Mouse (Mus musculus): ENCODE measurements at regions not wholly inside any gene's neighbourhood (a gene's known extent, or its start where the extent isn't known, plus 50 kb on each side); places are given as distances from the start of the nearest gene placed in this dataset.

DNA sequence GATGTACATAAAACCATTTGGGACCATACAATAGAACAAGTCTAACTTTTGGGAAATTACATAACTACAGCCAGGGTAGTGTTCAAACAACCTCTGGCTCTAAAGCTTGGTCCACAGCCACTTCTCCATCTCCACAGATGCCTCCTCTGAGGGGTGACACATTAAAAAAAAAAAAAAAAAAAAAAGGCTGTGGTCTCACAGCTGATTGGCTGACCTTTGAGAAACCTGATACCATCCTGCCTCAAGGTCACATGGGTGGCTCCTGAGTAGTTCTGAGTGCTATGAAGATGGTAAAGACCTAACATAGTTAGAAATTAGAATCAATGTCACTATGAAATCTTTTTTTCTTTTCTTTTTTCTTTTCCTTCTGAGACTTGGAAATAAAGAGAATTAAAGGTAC lies 102.4 kb downstream of the Tmem182 start:
- no peak for DNase-seq (ENCODE audit: extremely low spot score in 1 of 2, low spot score in 1 of 2)

DNA sequence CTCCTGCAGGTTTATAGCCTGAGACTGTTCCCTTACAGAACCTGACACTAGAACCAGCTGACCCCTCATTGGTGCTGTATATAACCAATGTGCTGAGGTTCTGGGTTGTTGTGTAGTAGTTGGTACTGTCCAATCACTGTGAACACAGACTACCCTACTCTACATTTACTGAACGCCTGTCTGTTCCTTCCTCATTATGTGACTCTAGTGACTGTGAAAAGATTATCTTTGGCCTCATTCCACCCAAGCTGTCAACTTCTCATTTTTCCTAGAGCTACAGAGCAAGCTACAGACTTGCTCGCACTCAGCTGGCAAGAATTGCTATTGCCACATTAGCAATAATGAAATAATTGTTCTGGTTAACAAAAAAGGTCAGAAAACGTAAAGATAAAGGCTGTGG lies 108.2 kb downstream of the Tmem182 start:
- DNase-seq (ENCODE audit: extremely low spot score in 1 of 2, low spot score in 1 of 2), result no peak

- DNase-seq (ENCODE audit: extremely low spot score in 1 of 2, low spot score in 1 of 2), result no peak
Measured at GRCm38 (mm10) chr1:40924271-40924670, 118.9 kb downstream of the Tmem182 start.

- no peak for DNase-seq (ENCODE audit: extremely low spot score in 1 of 2, low spot score in 1 of 2)
Measured at GRCm38 (mm10) chr1:40924780-40925179, 119.4 kb downstream of the Tmem182 start.

DNA sequence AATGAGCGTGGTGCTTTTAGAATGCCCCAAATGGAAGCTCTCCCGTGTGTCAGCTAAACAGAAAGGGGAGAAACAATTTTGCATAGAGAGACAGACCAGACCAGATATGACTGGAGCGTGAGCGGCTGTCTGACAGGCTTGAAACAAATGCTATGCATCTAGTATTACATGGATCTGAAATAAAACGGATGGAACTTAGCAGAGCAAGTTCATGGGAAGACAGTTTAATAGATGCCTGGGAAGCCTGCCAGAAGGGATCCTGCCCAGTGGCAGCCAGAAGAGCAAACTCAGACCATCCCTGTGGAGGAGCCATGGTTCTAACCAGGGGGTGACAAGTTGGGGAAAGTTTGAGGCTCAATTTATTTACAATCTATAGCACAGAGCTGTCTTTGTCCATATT lies 126.0 kb downstream of the Tmem182 start:
- DNase-seq (ENCODE audit: extremely low spot score in 1 of 2, low spot score in 1 of 2), result no peak

GRCm38 (mm10) chr1:40936729-40937128 lies 131.3 kb downstream of the Tmem182 start:
- no peak for DNase-seq (ENCODE audit: extremely low spot score in 1 of 2, low spot score in 1 of 2)

GRCm38 (mm10) chr1:40942751-40943150 lies 137.3 kb downstream of the Tmem182 start:
- no peak for DNase-seq (ENCODE audit: extremely low spot score in 1 of 2, low spot score in 1 of 2)

- DNase-seq (ENCODE audit: extremely low spot score in 1 of 2, low spot score in 1 of 2), result no peak
Measured at GRCm38 (mm10) chr1:40943165-40943564, 137.8 kb downstream of the Tmem182 start.

DNA sequence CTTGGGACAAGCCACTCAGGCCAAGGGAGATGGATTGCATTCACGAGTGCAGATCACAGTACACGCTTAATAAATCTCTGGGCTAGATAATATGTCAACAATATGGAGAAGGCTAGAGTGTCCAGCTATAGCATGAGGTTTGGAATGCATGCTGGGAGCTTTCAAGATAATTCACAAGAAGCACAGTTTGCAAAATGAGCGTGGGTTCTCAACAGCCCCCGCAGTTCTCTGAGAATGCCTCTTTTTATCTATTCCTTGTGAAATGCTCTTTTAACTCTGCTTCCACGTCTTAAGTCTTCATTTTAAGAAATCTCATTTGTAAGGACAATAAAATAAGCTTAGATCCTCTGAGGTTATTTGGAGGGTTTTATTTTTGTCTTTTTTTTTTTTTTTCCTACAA lies 145.2 kb downstream of the Tmem182 start:
- DNase-seq (ENCODE audit: extremely low spot score in 1 of 2, low spot score in 1 of 2), result no peak

- DNase-seq (ENCODE audit: extremely low spot score in 1 of 2, low spot score in 1 of 2), result no peak
Measured at GRCm38 (mm10) chr1:40954720-40955163, 149.3 kb downstream of the Tmem182 start.

DNA sequence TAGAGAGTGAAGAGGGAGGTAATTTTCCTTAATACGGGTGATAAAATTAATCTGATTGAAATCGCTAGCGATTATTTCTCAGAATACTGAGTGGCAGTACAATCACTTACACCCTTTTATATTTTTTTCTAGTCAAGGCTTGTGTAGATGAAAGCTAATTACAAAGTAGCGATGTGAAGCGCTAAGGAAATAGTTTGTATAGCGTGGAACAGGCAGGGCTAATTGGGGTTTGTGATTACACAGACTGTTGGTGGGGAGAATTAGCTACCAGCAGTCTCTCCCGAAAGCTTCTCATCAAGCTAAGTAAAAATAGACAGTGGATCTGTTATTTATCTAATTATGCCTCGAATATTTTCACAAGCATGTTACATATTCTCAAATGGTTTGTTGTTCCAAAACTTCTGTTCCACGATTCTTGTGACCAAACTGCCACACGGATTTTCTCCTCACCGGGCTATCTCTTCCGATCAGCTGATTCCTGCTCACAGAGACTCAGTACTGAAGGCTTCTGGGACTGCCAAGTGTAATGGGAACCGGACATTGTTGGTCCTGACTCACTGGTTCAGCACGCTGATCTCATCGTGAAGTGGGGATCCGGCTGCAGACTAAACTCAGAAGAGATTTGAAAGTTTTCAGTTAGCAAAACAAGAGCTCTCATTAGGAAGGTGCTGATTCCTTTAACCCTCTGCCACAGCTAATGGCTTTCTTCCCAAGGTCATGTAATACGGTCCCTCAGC lies 162.5 kb downstream of the Tmem182 start:
- DNase-seq (ENCODE audit: extremely low spot score in 1 of 2, low spot score in 1 of 2), result no peak

- DNase-seq (ENCODE audit: extremely low spot score in 1 of 2, low spot score in 1 of 2), result no peak
Measured at GRCm38 (mm10) chr1:40983762-40984161, 178.4 kb downstream of the Tmem182 start.

DNA sequence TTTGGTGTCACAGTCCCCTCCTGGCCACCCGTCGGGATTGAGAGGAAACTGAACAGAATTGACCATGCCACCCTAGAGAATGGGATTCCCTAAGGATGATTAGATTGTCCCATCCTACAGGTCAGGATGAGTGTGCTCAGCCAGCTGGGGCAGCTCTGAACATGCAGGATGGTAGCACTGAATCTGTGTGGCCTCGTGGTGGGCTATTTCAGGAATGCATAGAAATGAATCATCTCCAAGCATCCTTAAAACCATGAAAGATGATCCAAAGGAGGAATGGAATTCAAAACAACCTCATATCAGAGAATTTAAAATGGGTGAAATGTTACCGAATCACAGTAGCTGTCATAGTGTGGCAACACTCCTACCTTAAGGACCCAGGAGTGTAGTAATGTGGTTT lies 187.9 kb downstream of the Tmem182 start:
- DNase-seq (ENCODE audit: extremely low spot score in 1 of 2, low spot score in 1 of 2), result no peak

- DNase-seq (ENCODE audit: extremely low spot score in 1 of 2, low spot score in 1 of 2), result peak; percentile 14 to 59
Measured at GRCm38 (mm10) chr1:41001154-41001949, 196.0 kb downstream of the Tmem182 start.

DNA sequence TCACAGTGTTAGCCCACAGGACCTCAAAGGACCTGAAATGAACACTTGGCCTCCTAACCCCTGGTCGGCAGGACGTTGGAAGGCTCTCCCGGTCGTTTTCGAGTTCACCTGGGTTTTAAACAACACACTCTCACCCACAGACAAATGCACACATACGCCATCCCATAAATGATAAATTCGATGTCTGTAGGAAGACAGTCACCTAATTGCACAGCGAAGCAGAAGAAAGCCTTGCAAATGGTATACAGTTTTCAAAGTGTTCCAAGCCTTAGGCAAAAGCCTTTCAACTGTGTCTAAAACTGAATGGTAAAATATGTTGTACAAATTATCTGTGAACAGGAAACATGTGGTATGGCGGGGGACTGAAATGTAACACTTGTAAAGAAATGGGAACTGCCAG lies 196.6 kb downstream of the Tmem182 start:
- DNase-seq (ENCODE audit: extremely low spot score in 1 of 2, low spot score in 1 of 2), result no peak

- DNase-seq (ENCODE audit: extremely low spot score in 1 of 2, low spot score in 1 of 2), result no peak
Measured at GRCm38 (mm10) chr1:41026943-41027342, 221.5 kb downstream of the Tmem182 start.

GRCm38 (mm10) chr1:41027540-41027978 lies 222.2 kb downstream of the Tmem182 start:
- DNase-seq (ENCODE audit: extremely low spot score in 1 of 2, low spot score in 1 of 2), result peak in 1 of 2 experiments; percentile 27

- no peak for DNase-seq (ENCODE audit: extremely low spot score in 1 of 2, low spot score in 1 of 2)
Measured at GRCm38 (mm10) chr1:41028021-41028420, 222.6 kb downstream of the Tmem182 start.

- DNase-seq (ENCODE audit: extremely low spot score in 1 of 2, low spot score in 1 of 2), result no peak
Measured at GRCm38 (mm10) chr1:41035085-41035880, 229.9 kb downstream of the Tmem182 start.

DNA sequence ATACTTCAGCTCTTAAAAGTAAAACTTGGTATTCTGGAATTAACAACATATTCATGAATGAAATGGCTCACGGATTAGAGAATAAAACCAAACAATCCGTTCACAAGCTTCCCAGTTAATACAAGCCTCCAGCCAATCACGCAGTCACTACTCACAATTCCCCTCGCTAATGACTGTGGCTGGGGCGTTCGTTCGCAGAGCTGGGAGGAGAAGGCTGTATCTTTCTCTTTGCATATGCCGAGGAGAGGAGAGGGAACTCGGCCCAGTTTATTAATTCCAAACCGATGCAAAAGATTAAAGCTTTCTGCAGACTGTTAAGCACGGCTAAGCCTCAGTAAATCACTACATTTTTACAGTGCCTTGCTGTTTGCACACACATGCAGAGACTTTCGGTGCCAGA lies 231.5 kb downstream of the Tmem182 start:
- no peak for DNase-seq (ENCODE audit: extremely low spot score in 1 of 2, low spot score in 1 of 2)

DNA sequence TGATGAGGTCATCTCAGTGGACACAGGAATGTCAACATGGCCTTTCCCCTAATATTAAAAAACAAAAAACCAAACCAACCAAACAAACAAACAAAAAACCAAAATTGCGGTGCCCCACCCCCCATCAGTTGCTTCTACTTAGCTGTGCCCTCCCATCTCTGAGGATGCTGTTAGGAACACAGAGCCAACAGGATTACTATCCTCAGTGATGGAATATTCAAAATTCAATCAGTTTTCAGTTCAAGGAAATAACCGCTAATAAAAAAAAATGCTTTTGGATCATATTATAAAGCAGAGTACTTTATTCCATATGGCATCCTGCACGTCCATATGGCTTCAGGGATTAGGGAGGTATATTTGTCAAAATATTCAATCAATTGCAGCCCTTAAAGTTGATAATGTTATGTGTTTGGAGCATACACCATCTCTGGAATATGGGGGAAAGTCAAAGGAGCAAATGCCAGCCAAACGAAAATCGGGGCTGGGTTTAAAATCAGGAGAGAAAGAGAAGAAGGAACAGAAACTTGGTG lies 249.1 kb downstream of the Tmem182 start:
- DNase-seq (ENCODE audit: extremely low spot score in 1 of 2, low spot score in 1 of 2), result no peak

Data from layer of hippocampus, postnatal 25 days (tissue).